Mouse (Mus musculus) CH12.LX (cell line): ENCODE results near the gene Mcl1. TPM values are rescaled to one million over a fixed set of nuclear protein-coding genes. Genes with fewer than 3 reads are reported as not detected.
A peak's percentile ranks its signal among the peaks of the same experiment; 100 is the strongest.

Source experiments
- DNase-seq: peaks from one replicate; pipeline ENCODE4 v3.0.0-alpha.2; 2013; ENCODE audit errors: extremely low read depth
- H3K27ac ChIP-seq: 2 replicates; pipeline ENCODE4 v1.5.1; 2012; ENCODE audit warnings: low read depth, mild to moderate bottlenecking, control low read depth, moderate library complexity; ENCODE audit not compliant: insufficient read depth
- H3K27me3 ChIP-seq: replicated peaks from 2 replicates; pipeline ENCODE3; 2012; ENCODE audit warnings: inconsistent platforms
- H3K36me3 ChIP-seq, 2 experiments: replicated peaks in 1 of 2; 2 replicates each; pipeline versions ENCODE3 to v1.6.1; 2012; ENCODE audit warnings: inconsistent platforms in 1 of 2, low read length in 1 of 2, mild to moderate bottlenecking in 1 of 2, mixed read lengths in 1 of 2, moderate library complexity in 1 of 2; ENCODE audit not compliant: control insufficient read depth in 1 of 2, insufficient read depth in 1 of 2
- H3K4me1 ChIP-seq, 2 experiments: 2 replicates each; pipeline ENCODE4 v1.6.1; 2012; ENCODE audit warnings: inconsistent platforms in 1 of 2, moderate library complexity in 1 of 2; ENCODE audit not compliant: insufficient read depth in 2 of 2, control insufficient read depth in 1 of 2
- H3K4me2 ChIP-seq: 2 replicates; pipeline ENCODE4 v1.6.1; 2012; ENCODE audit warnings: low read depth, mild to moderate bottlenecking, control low read depth; ENCODE audit not compliant: poor library complexity, insufficient read depth, severe bottlenecking
- H3K4me3 ChIP-seq, 3 experiments: fragments of 150-350 bp in 1 of 3; sonication (generic) in 1 of 3; replicated peaks in 1 of 3; 2 replicates each; pipeline versions ENCODE3 to v1.5.1; 2011 to 2012; ENCODE audit warnings: low read depth in 2 of 3, low read length in 2 of 3, mild to moderate bottlenecking in 2 of 3, moderate library complexity in 2 of 3, control low read depth in 1 of 3, improper control_type of control experiment in 1 of 3, inconsistent platforms in 1 of 3, mixed read lengths in 1 of 3; ENCODE audit not compliant: poor library complexity in 1 of 3
- H3K79me2 ChIP-seq: replicated peaks from 2 replicates; pipeline ENCODE4 v1.6.1; 2012; ENCODE audit warnings: mild to moderate bottlenecking, moderate library complexity; ENCODE audit not compliant: control insufficient read depth, poor library complexity, insufficient read depth, severe bottlenecking; ENCODE audit errors: extremely low read depth
- H3K9ac ChIP-seq: 2 replicates; pipeline ENCODE4 v1.6.1; 2012; ENCODE audit warnings: low read depth, mild to moderate bottlenecking, control low read depth, moderate library complexity; ENCODE audit not compliant: insufficient read depth
- H3K9me3 ChIP-seq: replicated peaks from 2 replicates; pipeline ENCODE3; 2012; ENCODE audit warnings: low read length, inconsistent platforms, mixed read lengths
- CHD2 ChIP-seq: IDR thresholded peaks from 2 replicates; pipeline ENCODE4 v1.6.1; 2011; ENCODE audit warnings: low read length, improper control_type of control experiment
- CTCF ChIP-seq, 2 experiments: IDR thresholded peaks in 1 of 2; conservative IDR thresholded peaks in 1 of 2; 2 replicates each; pipeline ENCODE4 v1.5.1; 2011 to 2012; ENCODE audit warnings: low read depth in 2 of 2, low read length in 2 of 2, improper control_type of control experiment in 1 of 2, inconsistent platforms in 1 of 2, mild to moderate bottlenecking in 1 of 2, moderate library complexity in 1 of 2
- ETS1 ChIP-seq: conservative IDR thresholded peaks from 2 replicates; pipeline ENCODE4 v1.6.1; 2012; ENCODE audit warnings: low read depth, mild to moderate bottlenecking, inconsistent platforms, low read length, improper control_type of control experiment, moderate library complexity
- GABPA ChIP-seq: IDR thresholded peaks from 2 replicates; pipeline ENCODE4 v1.6.1; 2012; ENCODE audit warnings: low read depth, low read length, improper control_type of control experiment, inconsistent platforms; ENCODE audit not compliant: insufficient replicate concordance
- IRF4 ChIP-seq: IDR thresholded peaks from 2 replicates; pipeline ENCODE4 v1.6.1; 2014; ENCODE audit warnings: low read depth, mild to moderate bottlenecking, inconsistent platforms, low read length, improper control_type of control experiment
- JUND ChIP-seq: conservative IDR thresholded peaks from 2 replicates; pipeline ENCODE4 v1.6.1; 2011; ENCODE audit warnings: low read depth, low read length, improper control_type of control experiment
- KAT2A ChIP-seq: IDR thresholded peaks from 2 replicates; pipeline ENCODE4 v1.6.1; 2012; ENCODE audit warnings: low read length, improper control_type of control experiment, inconsistent platforms; ENCODE audit not compliant: insufficient replicate concordance
- MAX ChIP-seq: IDR thresholded peaks from 2 replicates; pipeline ENCODE4 v1.6.1; 2011; ENCODE audit warnings: low read length, improper control_type of control experiment
- MAZ ChIP-seq: IDR thresholded peaks from 2 replicates; pipeline ENCODE4 v1.6.1; 2012; ENCODE audit warnings: low read depth, mild to moderate bottlenecking, inconsistent platforms, low read length, improper control_type of control experiment, moderate library complexity
- MXI1 ChIP-seq: IDR thresholded peaks from 2 replicates; pipeline ENCODE4 v1.6.1; 2011; ENCODE audit warnings: mild to moderate bottlenecking, low read depth, low read length, improper control_type of control experiment
- MYC ChIP-seq: IDR thresholded peaks from 2 replicates; pipeline ENCODE4 v1.6.1; 2011; ENCODE audit warnings: low read depth, mild to moderate bottlenecking, improper control_type of control experiment, low read length
- NRF1 ChIP-seq: IDR thresholded peaks from 2 replicates; pipeline ENCODE4 v1.6.1; 2014; ENCODE audit warnings: low read depth, mild to moderate bottlenecking, inconsistent platforms, low read length, improper control_type of control experiment, moderate library complexity
- PAX5 ChIP-seq: IDR thresholded peaks from 2 replicates; pipeline ENCODE4 v1.6.1; 2012; ENCODE audit warnings: low read length, inconsistent platforms, mixed read lengths
- POLR2A ChIP-seq: IDR thresholded peaks from 2 replicates; pipeline ENCODE4 v1.6.1; 2011; ENCODE audit warnings: low read depth, mild to moderate bottlenecking, improper control_type of control experiment, low read length
- POLR2AphosphoS2 ChIP-seq: IDR thresholded peaks from 2 replicates; pipeline ENCODE4 v1.6.1; 2011; ENCODE audit warnings: low read depth, low read length, improper control_type of control experiment
- RAD21 ChIP-seq: IDR thresholded peaks from 2 replicates; pipeline ENCODE4 v1.6.1; 2011; ENCODE audit warnings: low read depth, mild to moderate bottlenecking, low read length, improper control_type of control experiment, moderate library complexity
- SIN3A ChIP-seq: IDR thresholded peaks from 2 replicates; pipeline ENCODE4 v1.6.1; 2012; ENCODE audit warnings: low read length, improper control_type of control experiment, inconsistent platforms
- SMC3 ChIP-seq: IDR thresholded peaks from 2 replicates; pipeline ENCODE4 v1.6.1; 2011; ENCODE audit warnings: low read depth, low read length, improper control_type of control experiment
- UBTF ChIP-seq: IDR thresholded peaks from 2 replicates; pipeline ENCODE4 v1.6.1; 2012; ENCODE audit warnings: low read depth, mild to moderate bottlenecking, inconsistent platforms, low read length, improper control_type of control experiment, moderate library complexity
- USF1 ChIP-seq: IDR thresholded peaks from 2 replicates; pipeline ENCODE4 v1.6.1; 2014; ENCODE audit warnings: low read depth, mild to moderate bottlenecking, inconsistent platforms, low read length, improper control_type of control experiment
- USF2 ChIP-seq: conservative IDR thresholded peaks from 2 replicates; pipeline ENCODE4 v1.6.1; 2011; ENCODE audit warnings: low read depth, low read length, improper control_type of control experiment
- ZC3H11A ChIP-seq: IDR thresholded peaks from 2 replicates; pipeline ENCODE4 v1.6.1; 2012; ENCODE audit warnings: low read depth, mild to moderate bottlenecking, inconsistent platforms, low read length, improper control_type of control experiment
- ZKSCAN1 ChIP-seq: IDR thresholded peaks from 2 replicates; pipeline ENCODE4 v1.6.1; 2012; ENCODE audit warnings: low read depth, inconsistent platforms, low read length, improper control_type of control experiment, borderline replicate concordance
- ZNF384 ChIP-seq: IDR thresholded peaks from 2 replicates; pipeline ENCODE4 v1.6.1; 2012; ENCODE audit warnings: low read depth, low read length, improper control_type of control experiment, inconsistent platforms
- dilution Hi-C: fragments of 300-500 bp; cut with MboI; formaldehyde crosslinking; loops from 2 replicates; pipeline ENCODE4 v1.14.3; 2020; ENCODE audit warnings: low sequenced_read_pairs; ENCODE audit not compliant: extremely low pct_unique_long_range_greater_than_20kb, extremely low pct_ligation_motif_present
- in situ Hi-C: fragments of 300-500 bp; cut with MboI; formaldehyde crosslinking; loops from 3 replicates; pipeline ENCODE4 v1.14.3; 2019; ENCODE audit warnings: low sequenced_read_pairs, low pct_ligation_motif_present, low pct_unique_long_range_greater_than_20kb, mixed read lengths
- polyA plus RNA-seq: library from polyadenylated mRNA; unstranded; fragments of >175 nt; gene quantifications from 2 replicates; pipeline ENCODE4 v1.2.1, GENCODE M21; 2012; ENCODE audit warnings: low read depth; ENCODE audit not compliant: insufficient read length
- total RNA-seq, 2 experiments: library from RNA; depleted of rRNA; stranded (reverse); fragments of 300-350 nt in 1 of 2; fragments of >200 nt in 1 of 2; gene quantifications; 2 replicates each; pipeline ENCODE4 v1.2.3; 2012 to 2014

Mcl1 gene
- total and polyA plus RNA-seq, 3 experiments: 95.9 to 225 (median 188) TPM

DNA sequence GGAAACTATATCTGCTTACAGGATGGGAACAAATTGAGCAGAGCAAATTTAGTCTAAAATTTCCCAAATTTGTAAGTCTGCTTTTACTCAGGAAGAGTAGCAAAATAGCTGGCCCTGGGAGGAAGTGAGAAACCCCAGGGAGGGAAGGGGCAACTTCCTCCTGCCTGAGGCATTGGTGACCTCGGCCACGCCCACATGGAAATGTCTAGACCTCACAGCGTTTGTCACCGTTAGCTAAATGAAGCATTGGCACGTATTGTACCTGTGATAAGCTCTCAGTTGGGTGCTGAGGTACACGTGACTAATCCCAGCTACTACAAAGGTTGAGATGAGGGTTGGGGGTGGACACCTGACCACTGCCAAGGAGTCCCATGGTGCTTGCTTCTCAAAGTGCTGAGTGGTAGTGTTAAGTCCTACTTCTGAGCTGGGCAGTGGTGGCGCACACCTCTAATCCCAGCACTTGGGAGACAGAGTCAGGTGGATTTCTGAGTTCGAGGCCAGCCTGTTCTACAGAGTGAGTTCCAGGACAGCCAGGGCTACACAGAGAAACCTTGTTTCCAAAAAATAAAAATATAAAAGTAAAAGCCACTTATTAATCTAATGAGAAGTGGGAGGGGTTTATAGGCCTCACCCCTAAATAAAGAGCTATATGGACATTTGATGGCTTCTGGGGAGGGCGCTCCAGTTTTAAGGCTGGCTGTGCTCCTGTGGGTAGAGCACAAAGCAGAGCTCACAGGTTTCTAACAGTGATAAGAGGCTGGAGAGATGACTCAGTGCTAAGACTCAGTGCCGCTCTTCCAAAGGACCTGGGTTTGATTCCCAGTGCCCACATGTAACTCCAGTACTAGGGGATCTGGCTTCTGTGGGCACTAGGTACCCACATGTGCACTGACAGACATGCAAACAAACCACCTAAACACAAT, 13.0 kb upstream of the Mcl1 start (continued):
- TF ChIP-seq GABPA (no peak), MXI1 (peak; percentile 40; the same call in 1 of the 2 replicates), ZC3H11A (no peak), UBTF (no peak), MAZ (peak; percentile 77; the same call in 1 of the 2 replicates), ETS1 (peak; percentile 57), POLR2A (no peak), RAD21 (no peak; the same call in 1 of the 2 replicates), MYC (peak; percentile 53; the same call in 1 of the 2 replicates), USF2 (no peak), ZNF384 (no peak), NRF1 (no peak)

DNA sequence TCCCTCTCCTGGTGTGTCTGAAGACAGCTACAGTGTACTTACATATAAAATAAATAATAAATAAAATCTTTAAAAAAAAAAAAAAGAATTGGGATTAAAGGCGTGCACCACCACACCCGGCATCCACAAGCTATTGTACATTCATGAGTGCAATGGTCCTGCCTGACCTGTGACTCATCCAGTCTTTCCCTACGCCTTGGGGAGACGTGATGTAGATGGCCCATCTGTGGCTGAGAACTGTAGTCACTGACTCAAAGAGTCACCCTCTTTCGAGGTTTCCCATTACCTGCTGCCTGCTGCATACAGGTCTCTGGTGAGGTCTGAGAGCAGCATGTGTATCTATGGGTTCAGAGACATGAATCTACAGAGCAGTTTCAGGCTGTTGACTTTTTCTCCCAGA, 10.6 kb upstream of the Mcl1 start:
- Histone ChIP-seq H3K4me3 (no peak overlapping the region), H3K4me2 (no peak overlapping the region), H3K79me2 (no peaks in the 10 kb centered on the region), H3K9ac (no peak overlapping the region)
- DNase-seq: no peak
- TF ChIP-seq ZC3H11A (no peak), MAZ (no peak), GABPA (no peak)
- TF ChIP-seq, all 38 proteins: peak for 0
- Histone ChIP-seq H3K4me1 (peaks cover 28 to 72% of the 10 kb centered on the region in 2 experiments), H3K27me3 (no peaks in the 10 kb centered on the region), H3K27ac (peak overlapping the region; percentile 44; the same call in 1 of the 2 replicates), H3K36me3 (peaks cover 0 to 3% of the 10 kb centered on the region in 2 experiments), H3K9me3 (peaks cover 6% of the 10 kb centered on the region)
- in situ Hi-C loops: no loop called here
- dilution Hi-C loops: no loop called here

DNA sequence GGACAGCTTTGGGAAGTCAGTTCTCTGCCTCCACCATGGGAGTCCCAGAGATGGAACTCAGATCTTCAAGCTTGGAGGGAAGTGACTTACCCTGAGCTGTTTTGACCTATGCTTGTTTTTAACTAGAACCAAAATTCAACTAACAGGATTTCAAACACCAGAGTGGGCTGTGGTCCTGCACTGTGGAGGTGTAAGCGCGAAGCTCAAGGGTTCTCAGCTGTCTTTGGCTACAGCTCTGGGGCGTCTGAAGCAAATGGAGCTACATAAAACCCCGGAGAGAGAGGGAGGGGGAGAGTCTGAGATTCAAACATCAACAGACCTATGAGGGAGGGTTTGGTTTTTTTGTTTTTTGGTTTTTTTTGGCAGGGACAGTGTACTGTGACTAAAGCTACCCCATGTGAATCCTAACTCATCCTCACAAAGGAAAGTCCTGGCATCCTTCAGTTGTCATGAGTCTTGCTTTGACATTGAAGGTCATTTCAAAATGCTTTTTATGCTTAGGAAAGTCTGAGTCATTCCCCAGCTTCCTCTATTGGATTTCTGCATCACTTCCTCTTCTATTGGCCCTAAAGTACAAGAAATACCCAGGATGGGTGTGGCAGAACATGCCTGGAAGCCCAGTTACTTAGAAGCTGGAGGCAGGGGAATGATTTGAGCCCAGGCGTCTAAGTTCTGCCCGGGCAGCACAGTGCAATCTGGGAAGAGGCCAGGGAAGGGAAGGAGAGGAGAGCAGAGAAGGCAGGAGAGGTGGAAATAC, 8.1 kb upstream of the Mcl1 start:
- Histone ChIP-seq H3K4me2 (peak overlapping the region; percentile 8), H3K27me3 (no peaks in the 10 kb centered on the region), H3K9ac (peak overlapping the region; percentile 40), H3K4me1 (peaks cover 27 to 76% of the 10 kb centered on the region in 2 experiments), H3K36me3 (no peaks in the 10 kb centered on the region), H3K27ac (peak overlapping the region; percentile 96), H3K79me2 (no peaks in the 10 kb centered on the region), H3K9me3 (peaks cover 6% of the 10 kb centered on the region), H3K4me3 (no peak overlapping the region)
- peak; percentile 94 for DNase-seq
- in situ Hi-C loops (loop anchor here (10.0 kb wide), 1 partner anchor 574 kb away; the partner anchor contains the start of genes Hist2h2ac and Hist2h2be), dilution Hi-C loops (no loop called here)
- TF ChIP-seq SMC3 (no peak), CTCF (conservative IDR thresholded peaks at IDR 0.05 in 1 of 2, IDR thresholded peaks at IDR 0.05 in 1 of 2; ENCODE audit: low read depth in 2 of 2, low read length in 2 of 2) (no peak), JUND (peak; percentile 100), ZKSCAN1 (no peak), POLR2AphosphoS2 (no peak), USF2 (no peak), ETS1 (peak; percentile 97), MAX (0 out of 2 replicates have a peak, but pooled peaks have one; percentile 48), SIN3A (peak; percentile 82; the same call in 1 of the 2 replicates), PAX5 (no peak), CHD2 (peak; percentile 75; the same call in 1 of the 2 replicates), POLR2A (peak; percentile 35), RAD21 (no peak; the same call in 1 of the 2 replicates), GABPA (no peak), IRF4 (peak; percentile 89), MXI1 (peak; percentile 62), KAT2A (0 out of 2 replicates have a peak, but pooled peaks have one; percentile 6), ZC3H11A (no peak), USF1 (no peak), NRF1 (0 out of 2 replicates have a peak, but pooled peaks have one; percentile 16)
